Mouse (Mus musculus) hindbrain, embryonic 14.5 days (tissue): Measurements from ENCODE around the gene Atl2. TPM values are rescaled to one million over a fixed set of nuclear protein-coding genes. Genes with fewer than 3 reads are reported as not detected.

ENCODE experiments used
- ATAC-seq: fragments of 200-750 bp; cut with Nextera tagmentation; 2 replicates; pipeline ENCODE4 v1.8.0; 2017; ENCODE audit warnings: moderate number of reproducible peaks, mild to moderate bottlenecking, moderate TSS enrichment, moderate library complexity; ENCODE audit not compliant: low FRiP score
- DNase-seq: peaks from one replicate; pipeline ENCODE4 v3.0.0-alpha.2; 2015; ENCODE audit warnings: low spot score
- H3K27ac ChIP-seq: fragments of 300-500 bp; sonication (generic); 2 replicates; pipeline ENCODE4 v1.5.1; 2014; ENCODE audit warnings: mild to moderate bottlenecking, moderate library complexity
- H3K27me3 ChIP-seq: fragments of 300-500 bp; sonication (generic); 2 replicates; pipeline ENCODE4 v1.6.1; 2014; ENCODE audit warnings: mild to moderate bottlenecking, low read length, mixed read lengths; ENCODE audit not compliant: control insufficient read depth, insufficient read depth
- H3K36me3 ChIP-seq: fragments of 300-500 bp; sonication (generic); replicated peaks from 2 replicates; pipeline ENCODE4 v1.6.1; 2014; ENCODE audit not compliant: control insufficient read depth, insufficient read depth
- H3K4me1 ChIP-seq: fragments of 300-500 bp; sonication (generic); replicated peaks from 2 replicates; pipeline ENCODE4 v1.6.1; 2014; ENCODE audit warnings: antibody characterized with exemption, low read length, mixed read lengths; ENCODE audit not compliant: control insufficient read depth, insufficient read depth
- H3K4me2 ChIP-seq: fragments of 300-500 bp; sonication (generic); replicated peaks from 2 replicates; pipeline ENCODE4 v1.6.1; 2014; ENCODE audit warnings: mild to moderate bottlenecking, moderate library complexity
- H3K4me3 ChIP-seq: fragments of 300-500 bp; sonication (generic); replicated peaks from 2 replicates; pipeline ENCODE4 v1.5.1; 2014; ENCODE audit warnings: mild to moderate bottlenecking, low read length
- H3K9ac ChIP-seq: fragments of 300-500 bp; sonication (generic); 2 replicates; pipeline ENCODE4 v1.6.1; 2014
- H3K9me3 ChIP-seq: fragments of 300-500 bp; sonication (generic); 2 replicates; pipeline ENCODE4 v1.6.1; 2016; ENCODE audit warnings: low read length; ENCODE audit not compliant: control insufficient read depth
- WGBS: fragments of 180-500 bp; shearing (Covaris S2); extraction: QIAGEN DNeasy Blood & Tissue Kit; methylation state at CpG from one replicate; pipeline ENCODE4 v1.1.7; 2014; 5-methylcytosine and 5-hydroxymethylcytosine counted together
- polyA plus RNA-seq: library from polyadenylated mRNA; unstranded; fragments of >200 nt; fragmentation: Nextera tagmentation; extraction: Ambion mirVana; gene quantifications from 2 replicates; pipeline ENCODE4 v1.2.1, GENCODE M21; 2014

Atl2 gene
- polyA plus RNA-seq = 39.4 and 44.5 TPM in 2 replicates

DNA sequence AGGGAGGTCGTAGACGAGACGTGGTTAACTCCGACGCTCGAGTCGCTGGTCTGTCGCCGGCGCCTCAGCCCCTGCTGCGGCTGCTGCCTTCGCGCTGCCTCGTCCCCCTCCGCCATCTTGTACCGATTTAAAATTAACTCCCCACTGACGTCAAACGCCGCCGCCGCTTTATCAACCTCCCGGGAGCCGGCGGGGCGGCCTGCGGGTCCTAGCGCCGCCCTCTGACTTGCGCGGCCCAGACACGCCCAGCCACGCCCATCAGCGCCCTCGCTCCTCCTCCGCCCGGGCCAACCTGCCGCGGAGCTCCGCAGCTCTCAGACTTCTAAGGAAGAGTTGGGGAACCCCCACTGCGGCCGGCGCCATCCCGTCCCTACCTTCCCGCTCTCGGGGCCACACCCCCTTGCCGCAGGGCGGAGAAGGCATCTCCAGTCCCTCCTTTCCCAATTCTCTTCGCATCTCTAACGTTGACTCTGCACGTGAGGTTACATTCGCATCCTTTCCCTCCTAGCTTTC lies at the start of gene Atl2:
Gene Atl2, minus strand, starts transcription at position 213 of the 513 bp plus-strand sequence.
- Histone ChIP-seq H3K9me3 (no peaks in the 10 kb centered on the region), H3K27ac (peak within 1 kb of the TSS; percentile 96), H3K4me2 (peak within 1 kb of the TSS; percentile 86), H3K27me3 (peaks cover 16% of the 10 kb centered on the region), H3K9ac (peak within 1 kb of the TSS; percentile 95), H3K4me1 (peaks cover 10% of the 10 kb centered on the region), H3K4me3 (peak within 1 kb of the TSS; percentile 95), H3K36me3 (no peaks in the 10 kb centered on the region)
- DNase-seq = peak; percentile 94
- peak; percentile 91 for ATAC-seq
- under 1% methylated on average over 47 of the region's 51 CpGs for WGBS

DNA sequence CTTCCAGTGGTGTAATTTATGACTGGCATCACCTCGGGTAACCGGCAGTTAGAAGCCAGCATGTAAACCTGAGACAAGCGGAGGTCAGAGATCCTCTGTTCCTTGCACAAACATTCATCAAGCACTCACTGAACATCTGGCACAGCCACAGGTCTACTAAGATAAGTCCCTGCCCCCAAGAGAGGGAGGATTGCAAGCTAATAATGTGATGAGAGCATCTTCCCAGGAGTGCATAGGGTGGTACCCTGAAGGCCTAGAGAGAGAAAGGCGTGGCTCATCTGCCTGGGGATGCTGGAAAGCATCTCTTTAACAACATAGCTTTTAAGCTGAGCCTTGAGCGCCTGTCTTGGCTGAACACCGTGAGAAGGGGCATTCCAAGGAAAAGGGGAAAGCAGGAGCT lies 48.9 kb upstream of the Atl2 start:
- Histone ChIP-seq H3K4me2 (no peak overlapping the region), H3K4me1 (no peaks in the 10 kb centered on the region; the same call in 1 of the 2 replicates), H3K27ac (no peak overlapping the region), H3K27me3 (no peaks in the 10 kb centered on the region), H3K9ac (no peak overlapping the region), H3K9me3 (no peaks in the 10 kb centered on the region), H3K4me3 (no peak overlapping the region), H3K36me3 (no peaks in the 10 kb centered on the region)
- DNase-seq (no peak), ATAC-seq (no peak)
- 82% methylated on average over 6 of the region's 6 CpGs for WGBS

DNA sequence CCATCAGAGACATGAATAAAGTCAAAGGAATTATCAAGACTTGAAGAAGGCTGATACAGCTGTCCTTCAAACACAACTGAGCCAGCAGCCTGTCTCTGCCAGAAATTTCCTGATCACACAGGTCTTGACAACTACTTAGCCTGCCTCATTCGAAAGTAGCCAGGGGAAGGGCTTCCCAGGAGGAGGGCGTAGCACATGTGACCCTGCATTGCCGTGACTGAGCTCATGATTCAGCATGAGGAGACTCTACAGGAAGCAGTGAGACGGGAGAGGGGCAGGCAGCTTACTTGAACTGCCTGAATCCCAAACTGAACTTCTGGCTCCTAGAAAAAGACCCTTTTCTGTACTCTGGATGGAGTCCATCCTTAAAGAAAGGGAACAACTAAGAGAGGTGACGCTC lies 46.5 kb upstream of the Atl2 start:
- H3K4me2 ChIP-seq = no peak overlapping the region
- H3K4me3 ChIP-seq = no peak overlapping the region
- WGBS = 84% methylated on average over 5 of the region's 5 CpGs
- H3K27ac ChIP-seq = no peak overlapping the region
- no peaks in the 10 kb centered on the region for H3K27me3 ChIP-seq
- no peak overlapping the region for H3K9ac ChIP-seq
- H3K9me3 ChIP-seq = no peaks in the 10 kb centered on the region
- no peaks in the 10 kb centered on the region for H3K4me1 ChIP-seq
- H3K36me3 ChIP-seq = no peaks in the 10 kb centered on the region
- DNase-seq = no peak
- ATAC-seq = no peak

DNA sequence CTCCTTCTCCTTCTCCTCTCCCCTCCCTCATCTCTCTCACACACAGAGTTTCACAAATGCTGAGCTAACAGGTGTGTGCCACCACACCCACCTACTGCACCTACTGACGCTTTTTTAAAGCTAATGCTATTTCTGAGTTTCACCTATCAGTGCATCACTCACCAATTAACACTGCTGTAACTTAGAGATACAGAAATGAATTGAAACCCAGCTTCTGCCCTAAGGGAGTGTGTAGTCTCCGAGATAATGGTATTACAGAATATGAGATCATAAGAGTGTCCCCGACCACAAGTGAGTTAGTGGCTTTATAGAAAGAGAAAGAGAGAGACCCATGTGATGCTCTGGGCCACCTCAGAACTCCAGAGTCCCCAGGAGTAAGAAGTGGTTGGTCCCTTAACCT lies 43.2 kb upstream of the Atl2 start:
- ATAC-seq (no peak), DNase-seq (no peak)
- H3K9me3 ChIP-seq = no peaks in the 10 kb centered on the region
- H3K4me2 ChIP-seq = no peak overlapping the region
- H3K9ac ChIP-seq = no peak overlapping the region
- H3K27ac ChIP-seq = no peak overlapping the region
- H3K4me1 ChIP-seq = no peaks in the 10 kb centered on the region
- WGBS = 82% methylated on average over 3 of the region's 3 CpGs
- H3K36me3 ChIP-seq = no peaks in the 10 kb centered on the region
- no peak overlapping the region for H3K4me3 ChIP-seq
- H3K27me3 ChIP-seq = no peaks in the 10 kb centered on the region

DNA sequence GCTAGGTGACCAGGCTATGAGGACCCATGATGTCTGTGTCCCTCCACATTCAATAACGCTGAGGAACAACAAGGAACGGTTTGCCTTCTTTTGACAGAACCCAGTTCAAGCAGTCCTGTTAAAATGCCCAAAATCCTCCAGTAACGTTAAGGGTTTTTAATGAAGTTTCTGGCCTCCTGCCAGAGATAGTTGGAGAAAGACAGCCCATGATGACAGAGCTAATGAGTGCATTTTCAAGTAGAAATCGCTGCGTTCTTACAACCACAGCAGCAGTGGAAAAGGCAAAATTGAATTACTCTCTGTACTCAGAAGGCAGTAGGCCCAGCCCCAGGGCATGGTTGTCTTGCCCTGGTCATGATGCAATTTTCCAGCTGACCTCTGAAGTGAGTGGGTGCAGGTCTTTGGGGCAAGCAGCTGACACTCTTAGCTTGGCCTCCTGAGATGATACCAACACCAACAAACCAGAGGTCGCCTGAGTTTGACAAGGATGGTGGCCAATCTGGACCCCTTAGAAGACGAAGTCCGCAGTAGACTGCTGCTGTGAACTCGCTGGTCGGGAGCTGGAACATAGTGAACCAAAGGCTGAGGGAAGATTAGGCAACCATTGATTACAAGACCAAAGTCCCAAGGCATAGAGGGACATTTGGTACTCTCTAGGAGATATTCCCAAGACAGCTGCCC lies 42.1 kb upstream of the Atl2 start:
- H3K27me3 ChIP-seq = no peaks in the 10 kb centered on the region
- no peak overlapping the region for H3K27ac ChIP-seq
- DNase-seq (no peak), ATAC-seq (no peak)
- WGBS = 82% methylated on average over 10 of the region's 10 CpGs
- no peak overlapping the region for H3K9ac ChIP-seq
- no peaks in the 10 kb centered on the region for H3K36me3 ChIP-seq
- no peak overlapping the region for H3K4me2 ChIP-seq
- no peaks in the 10 kb centered on the region for H3K4me1 ChIP-seq
- H3K9me3 ChIP-seq = no peaks in the 10 kb centered on the region
- H3K4me3 ChIP-seq = no peak overlapping the region

DNA sequence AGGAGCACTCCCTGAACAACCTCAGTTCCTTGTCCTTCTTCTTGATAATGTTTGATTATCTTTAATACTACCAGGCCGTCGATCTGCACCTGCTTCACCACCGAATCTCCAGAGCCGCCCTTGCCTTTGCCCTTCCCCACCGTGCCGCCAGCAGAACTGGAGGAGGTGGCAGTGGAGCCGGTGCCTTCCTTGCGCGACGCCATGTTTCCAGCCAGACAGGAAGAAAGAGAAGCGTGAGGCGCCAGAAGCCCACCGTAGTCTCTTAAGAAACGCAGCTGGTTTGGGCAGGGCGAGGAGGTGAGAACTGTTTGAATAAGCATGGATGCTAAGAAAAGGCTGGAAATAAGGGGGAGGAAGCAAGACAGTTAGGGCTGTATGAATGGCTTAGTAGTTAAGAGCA lies 38.4 kb upstream of the Atl2 start:
- 96% methylated on average over 15 of the region's 15 CpGs for WGBS
- Histone ChIP-seq H3K4me3 (no peak overlapping the region), H3K9me3 (no peaks in the 10 kb centered on the region), H3K4me2 (no peak overlapping the region), H3K36me3 (no peaks in the 10 kb centered on the region), H3K27me3 (no peaks in the 10 kb centered on the region), H3K9ac (no peak overlapping the region), H3K27ac (no peak overlapping the region), H3K4me1 (no peaks in the 10 kb centered on the region)
- ATAC-seq = no peak
- no peak for DNase-seq

DNA sequence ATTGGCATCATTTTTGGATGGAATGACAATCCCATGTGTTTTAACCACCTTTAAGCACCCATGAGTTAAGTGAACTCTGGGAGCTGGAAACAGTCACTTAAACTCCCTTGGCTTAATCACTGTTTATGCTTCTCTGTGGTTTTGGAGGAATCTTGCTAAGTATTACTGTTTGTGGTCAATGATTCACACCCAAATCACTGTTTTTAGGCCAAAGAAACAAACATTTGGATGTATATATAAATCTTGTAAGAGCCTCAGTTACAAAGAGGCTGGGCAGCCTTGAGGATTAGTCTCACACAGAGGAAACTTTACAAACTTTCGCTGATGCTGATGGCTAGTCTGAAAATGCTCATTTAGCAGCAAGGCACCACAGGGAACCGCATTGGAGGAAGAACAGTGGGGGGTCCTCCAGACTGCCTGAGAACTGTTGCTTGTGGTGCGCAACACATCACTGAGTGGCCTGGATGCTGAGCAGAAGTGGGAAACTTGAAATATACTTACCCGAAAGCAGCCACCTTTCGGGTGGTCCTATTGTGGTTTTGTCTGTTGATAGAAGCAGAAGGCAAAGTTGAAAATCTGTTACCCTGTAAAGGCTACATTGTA lies 36.9 kb upstream of the Atl2 start:
- no peak for DNase-seq
- H3K9ac ChIP-seq = no peak overlapping the region
- 51% methylated on average over 5 of the region's 5 CpGs for WGBS
- no peak overlapping the region for H3K27ac ChIP-seq
- H3K36me3 ChIP-seq = no peaks in the 10 kb centered on the region
- H3K9me3 ChIP-seq = no peaks in the 10 kb centered on the region
- H3K4me2 ChIP-seq = no peak overlapping the region
- no peaks in the 10 kb centered on the region for H3K27me3 ChIP-seq
- H3K4me1 ChIP-seq = no peaks in the 10 kb centered on the region
- no peak for ATAC-seq
- no peak overlapping the region for H3K4me3 ChIP-seq

DNA sequence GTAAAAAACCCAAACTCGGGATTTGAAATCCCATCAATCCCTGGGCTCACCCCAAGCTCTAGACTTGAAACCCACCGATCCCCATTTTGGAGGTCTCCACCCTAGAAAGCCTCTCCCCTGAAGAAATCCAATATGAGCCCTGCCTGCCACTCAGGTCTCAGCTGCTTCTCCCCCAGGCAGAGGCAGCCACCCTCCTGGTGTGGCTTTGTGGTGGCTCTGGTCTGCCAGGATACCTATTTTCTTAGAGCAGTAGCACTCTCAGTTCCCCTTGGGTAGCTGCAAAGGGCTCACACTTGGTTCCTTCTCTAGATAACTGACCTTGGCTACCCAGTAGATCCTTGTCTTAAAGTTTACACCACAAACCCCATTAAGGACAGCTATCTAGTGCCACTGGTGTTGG lies 31.2 kb upstream of the Atl2 start:
- Histone ChIP-seq H3K27me3 (no peaks in the 10 kb centered on the region), H3K4me2 (no peak overlapping the region), H3K4me3 (no peak overlapping the region), H3K9me3 (no peaks in the 10 kb centered on the region), H3K4me1 (no peaks in the 10 kb centered on the region), H3K27ac (no peak overlapping the region), H3K36me3 (no peaks in the 10 kb centered on the region), H3K9ac (no peak overlapping the region)
- DNase-seq = no peak
- no peak for ATAC-seq
- 89% methylated on average over 2 of the region's 2 CpGs for WGBS

DNA sequence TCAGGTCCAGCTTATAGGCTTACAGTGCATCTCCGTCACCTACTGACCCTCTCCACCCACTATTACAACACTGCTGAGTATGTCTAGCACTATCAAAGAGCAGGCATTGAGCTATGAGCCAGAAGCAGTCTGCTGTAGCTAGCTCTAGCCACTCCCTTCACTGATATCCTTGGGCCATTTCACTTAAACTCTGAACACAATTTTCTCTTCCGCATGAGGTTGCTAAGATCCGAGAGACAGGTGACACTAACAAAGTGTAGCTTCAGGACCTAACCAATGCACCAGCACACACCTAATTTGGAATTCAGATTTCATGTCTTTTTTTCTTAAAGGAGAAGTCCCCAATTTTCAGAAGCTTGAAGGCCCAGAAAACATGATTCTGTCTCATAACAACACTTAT lies 30.6 kb upstream of the Atl2 start:
- no peaks in the 10 kb centered on the region for H3K4me1 ChIP-seq
- H3K27ac ChIP-seq = no peak overlapping the region
- no peaks in the 10 kb centered on the region for H3K27me3 ChIP-seq
- H3K4me3 ChIP-seq = no peak overlapping the region
- DNase-seq (no peak), ATAC-seq (no peak)
- H3K36me3 ChIP-seq = no peaks in the 10 kb centered on the region
- no peak overlapping the region for H3K9ac ChIP-seq
- no peaks in the 10 kb centered on the region for H3K9me3 ChIP-seq
- WGBS = 86% methylated on average over 3 of the region's 3 CpGs
- H3K4me2 ChIP-seq = no peak overlapping the region
